Mouse (Mus musculus) right cerebral cortex, postnatal 14 days (tissue): ENCODE results near the gene Igf1.

Source experiments
- DNase-seq: peaks from one replicate; pipeline ENCODE4 v3.0.0; 2022

Igf1 gene

GRCm38 (mm10) chr10:87858013-87858806 lies at the start of gene Igf1:
Gene Igf1 (plus strand): TSS chr10:87858265.
- no peak for DNase-seq

- no peak for DNase-seq
Measured at GRCm38 (mm10) chr10:87812157-87813072, 45.6 kb upstream of the Igf1 start.

- DNase-seq = peak; percentile 47
Measured at GRCm38 (mm10) chr10:87813073-87813590, 44.9 kb upstream of the Igf1 start.

GRCm38 (mm10) chr10:87816861-87817260 lies 41.2 kb upstream of the Igf1 start:
- no peak for DNase-seq

GRCm38 (mm10) chr10:87817786-87818185 lies 40.3 kb upstream of the Igf1 start:
- no peak for DNase-seq

- no peak for DNase-seq
Measured at GRCm38 (mm10) chr10:87821906-87822305, 36.2 kb upstream of the Igf1 start.

- DNase-seq = no peak
Measured at GRCm38 (mm10) chr10:87830012-87830411, 28.1 kb upstream of the Igf1 start.

- no peak for DNase-seq
Measured at GRCm38 (mm10) chr10:87830639-87831038, 27.4 kb upstream of the Igf1 start.

GRCm38 (mm10) chr10:87832101-87832500 lies 26.0 kb upstream of the Igf1 start:
- DNase-seq = no peak

- DNase-seq = no peak
Measured at GRCm38 (mm10) chr10:87839454-87839853, 18.6 kb upstream of the Igf1 start.

GRCm38 (mm10) chr10:87842501-87842900 lies 15.6 kb upstream of the Igf1 start:
- no peak for DNase-seq

- no peak for DNase-seq
Measured at GRCm38 (mm10) chr10:87844917-87845552, 13.0 kb upstream of the Igf1 start.

GRCm38 (mm10) chr10:87847882-87848281 lies 10.2 kb upstream of the Igf1 start:
- DNase-seq = no peak

GRCm38 (mm10) chr10:87848419-87848818 lies 9.6 kb upstream of the Igf1 start:
- no peak for DNase-seq

GRCm38 (mm10) chr10:87851492-87851891 lies 6.6 kb upstream of the Igf1 start:
- DNase-seq = no peak

- peak; percentile 45 for DNase-seq
Measured at GRCm38 (mm10) chr10:87854408-87854807, 3.7 kb upstream of the Igf1 start.

GRCm38 (mm10) chr10:87855423-87856122 lies 2.5 kb upstream of the Igf1 start:
- no peak for DNase-seq

GRCm38 (mm10) chr10:87857215-87857955 lies 680 bp upstream of the Igf1 start:
- no peak for DNase-seq

- no peak for DNase-seq
Measured at GRCm38 (mm10) chr10:87858939-87859338, 874 bp downstream of the Igf1 start.

GRCm38 (mm10) chr10:87859453-87859852 lies 1.4 kb downstream of the Igf1 start:
- DNase-seq = no peak
